Mouse (Mus musculus): ENCODE results near the gene Gucy1b2.

DNA sequence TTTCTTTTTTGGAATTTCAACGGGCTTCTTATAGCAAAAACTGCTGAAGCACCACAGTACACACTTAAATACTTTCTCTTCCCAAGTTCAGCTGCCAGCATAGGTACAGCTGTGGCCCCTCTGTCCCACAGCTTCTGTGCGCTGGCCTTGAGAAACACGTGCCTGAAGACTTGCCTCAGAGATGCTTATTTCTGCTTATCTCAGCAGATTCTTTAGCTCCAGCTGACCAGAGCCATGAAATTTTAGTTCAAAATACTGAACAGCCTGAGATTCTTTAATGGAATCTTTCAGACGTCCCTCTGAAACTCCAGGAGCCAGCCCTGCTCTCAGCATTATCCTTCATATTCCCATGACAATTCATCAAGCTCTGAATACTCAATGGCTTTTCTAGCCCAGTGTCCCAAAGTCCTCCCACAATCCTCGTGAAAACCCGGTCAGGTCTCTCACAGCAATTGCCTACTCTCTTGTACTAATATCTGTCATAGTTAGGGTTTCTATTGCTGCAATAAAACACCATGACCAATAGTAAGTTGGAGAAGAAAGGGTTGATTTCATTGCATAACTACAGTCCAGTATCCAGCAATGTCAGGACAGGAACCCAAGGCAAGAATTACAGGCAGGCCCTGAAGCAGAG, 12.1 kb upstream of the Gucy1b2 start:
- TF ChIP-seq GATA1 (IDR thresholded peaks at IDR 0.05; ENCODE audit: borderline replicate concordance, low read length): no peak
- TF ChIP-seq FLI1 (IDR thresholded peaks at IDR 0.05; ENCODE audit: low read length): no peak

Measured in megakaryocyte, embryonic 14.5 days (primary cell).